Mouse (Mus musculus): ENCODE results near the gene Ctrc. TPM values are rescaled to one million over a fixed set of nuclear protein-coding genes. Genes with fewer than 3 reads are reported as not detected.

Gene Ctrc
- polyA plus RNA-seq, 1 experiment from 2014 or later: not detected

- ATAC-seq (ENCODE audit: insufficient number of reproducible peaks, insufficient read depth, low FRiP score, low TSS enrichment, low read depth): no peak
- Histone ChIP-seq H3K27me3 (no peaks in the 10 kb centered on the region), H3K4me2 (no peak overlapping the region), H3K4me1 (replicated peaks) (0 out of 2 replicates have a peak, but pooled peaks cover 4% of the 10 kb centered on the region), H3K4me3 (replicated peaks) (no peak overlapping the region), H3K9ac (replicated peaks) (no peak overlapping the region), H3K9me3 (no peaks in the 10 kb centered on the region), H3K27ac (no peak overlapping the region), H3K36me3 (peaks cover 19% of the 10 kb centered on the region; the same call in 1 of the 2 replicates)
- 87% methylated on average over 13 of the region's 13 CpGs for WGBS
Observed at GRCm38 (mm10) chr4:141818861-141819260, 27.3 kb downstream of the Ctrc start.

GRCm38 (mm10) chr4:141817706-141818105 lies 28.5 kb downstream of the Ctrc start:
- WGBS: 77% methylated on average over 10 of the region's 10 CpGs
- no peak for ATAC-seq (ENCODE audit: insufficient number of reproducible peaks, insufficient read depth, low FRiP score, low TSS enrichment, low read depth)
- no peak overlapping the region for H3K4me3 ChIP-seq (replicated peaks)
- H3K9ac ChIP-seq (replicated peaks): no peak overlapping the region
- peaks cover 30% of the 10 kb centered on the region for H3K36me3 ChIP-seq
- H3K27me3 ChIP-seq: no peaks in the 10 kb centered on the region
- no peak overlapping the region for H3K27ac ChIP-seq
- H3K4me2 ChIP-seq: no peak overlapping the region
- no peaks in the 10 kb centered on the region for H3K9me3 ChIP-seq
- 0 out of 2 replicates have a peak, but pooled peaks cover 4% of the 10 kb centered on the region for H3K4me1 ChIP-seq (replicated peaks)

GRCm38 (mm10) chr4:141816776-141817655 lies 29.1 kb downstream of the Ctrc start:
- 73% methylated on average over 14 of the region's 14 CpGs for WGBS

GRCm38 (mm10) chr4:141816267-141816666 lies 29.9 kb downstream of the Ctrc start:
- Histone ChIP-seq H3K27ac (no peak overlapping the region), H3K9ac (replicated peaks) (no peak overlapping the region), H3K4me2 (no peak overlapping the region), H3K9me3 (no peaks in the 10 kb centered on the region), H3K36me3 (peaks cover 45% of the 10 kb centered on the region), H3K4me3 (replicated peaks) (no peak overlapping the region), H3K27me3 (no peaks in the 10 kb centered on the region), H3K4me1 (replicated peaks) (0 out of 2 replicates have a peak, but pooled peaks cover 4% of the 10 kb centered on the region)
- WGBS: 88% methylated on average over 7 of the region's 7 CpGs
- ATAC-seq (ENCODE audit: insufficient number of reproducible peaks, insufficient read depth, low FRiP score, low TSS enrichment, low read depth): no peak

More at GRCm38 (mm10) chr4:141816776-141817655, 29.1 kb downstream of the Ctrc start:
- Histone ChIP-seq H3K4me3 (replicated peaks) (no peak overlapping the region), H3K36me3 (peaks cover 37% of the 10 kb centered on the region), H3K27ac (no peak overlapping the region), H3K27me3 (no peaks in the 10 kb centered on the region), H3K9me3 (no peaks in the 10 kb centered on the region), H3K9ac (replicated peaks) (no peak overlapping the region), H3K4me2 (no peak overlapping the region), H3K4me1 (replicated peaks) (0 out of 2 replicates have a peak, but pooled peaks cover 4% of the 10 kb centered on the region)
- no peak for ATAC-seq (ENCODE audit: insufficient number of reproducible peaks, insufficient read depth, low FRiP score, low TSS enrichment, low read depth)

- Histone ChIP-seq H3K36me3 (peaks cover 93% of the 10 kb centered on the region), H3K9ac (replicated peaks) (no peak overlapping the region), H3K9me3 (no peaks in the 10 kb centered on the region), H3K27ac (no peak overlapping the region), H3K4me1 (replicated peaks) (no peaks in the 10 kb centered on the region), H3K4me3 (replicated peaks) (no peak overlapping the region), H3K27me3 (no peaks in the 10 kb centered on the region), H3K4me2 (no peak overlapping the region)
- WGBS: 97% methylated on average over 7 of the region's 7 CpGs
- ATAC-seq (ENCODE audit: insufficient number of reproducible peaks, insufficient read depth, low FRiP score, low TSS enrichment, low read depth): no peak
Observed at GRCm38 (mm10) chr4:141811375-141811774, 34.8 kb downstream of the Ctrc start.

GRCm38 (mm10) chr4:141810975-141811374 lies 35.2 kb downstream of the Ctrc start:
- H3K9ac ChIP-seq (replicated peaks): no peak overlapping the region
- H3K27ac ChIP-seq: no peak overlapping the region
- H3K36me3 ChIP-seq: peaks cover 94% of the 10 kb centered on the region
- no peak overlapping the region for H3K4me2 ChIP-seq
- no peaks in the 10 kb centered on the region for H3K27me3 ChIP-seq
- no peaks in the 10 kb centered on the region for H3K9me3 ChIP-seq
- ATAC-seq (ENCODE audit: insufficient number of reproducible peaks, insufficient read depth, low FRiP score, low TSS enrichment, low read depth): no peak
- no peak overlapping the region for H3K4me3 ChIP-seq (replicated peaks)
- 93% methylated on average over 2 of the region's 2 CpGs for WGBS
- H3K4me1 ChIP-seq (replicated peaks): no peaks in the 10 kb centered on the region

GRCm38 (mm10) chr4:141809850-141810464 lies 36.2 kb downstream of the Ctrc start:
- H3K9ac ChIP-seq (replicated peaks): no peak overlapping the region
- ATAC-seq (ENCODE audit: insufficient number of reproducible peaks, insufficient read depth, low FRiP score, low TSS enrichment, low read depth): no peak
- no peaks in the 10 kb centered on the region for H3K9me3 ChIP-seq
- no peaks in the 10 kb centered on the region for H3K4me1 ChIP-seq (replicated peaks)
- H3K4me2 ChIP-seq: no peak overlapping the region
- H3K27ac ChIP-seq: no peak overlapping the region
- no peak overlapping the region for H3K4me3 ChIP-seq (replicated peaks)
- H3K36me3 ChIP-seq: peaks cover 96% of the 10 kb centered on the region
- 79% methylated on average over 8 of the region's 8 CpGs for WGBS
- H3K27me3 ChIP-seq: no peaks in the 10 kb centered on the region

GRCm38 (mm10) chr4:141805886-141806285 lies 40.3 kb downstream of the Ctrc start:
- no peak overlapping the region for H3K4me2 ChIP-seq
- H3K4me3 ChIP-seq (replicated peaks): no peak overlapping the region
- no peaks in the 10 kb centered on the region for H3K4me1 ChIP-seq (replicated peaks)
- H3K9ac ChIP-seq (replicated peaks): no peak overlapping the region
- H3K27me3 ChIP-seq: no peaks in the 10 kb centered on the region
- H3K9me3 ChIP-seq: no peaks in the 10 kb centered on the region
- no peak overlapping the region for H3K27ac ChIP-seq
- no peak for ATAC-seq (ENCODE audit: insufficient number of reproducible peaks, insufficient read depth, low FRiP score, low TSS enrichment, low read depth)
- WGBS: 91% methylated on average over 8 of the region's 8 CpGs
- peaks cover 81% of the 10 kb centered on the region for H3K36me3 ChIP-seq

- H3K4me3 ChIP-seq (replicated peaks): no peak overlapping the region
Observed at GRCm38 (mm10) chr4:141804105-141804504, 42.1 kb downstream of the Ctrc start.

GRCm38 (mm10) chr4:141797545-141797944 lies 48.6 kb downstream of the Ctrc start:
- H3K27me3 ChIP-seq: no peaks in the 10 kb centered on the region
- ATAC-seq (ENCODE audit: insufficient number of reproducible peaks, insufficient read depth, low FRiP score, low TSS enrichment, low read depth): no peak
- peaks cover 5% of the 10 kb centered on the region; the same call in 1 of the 2 replicates for H3K4me1 ChIP-seq (replicated peaks)
- H3K9ac ChIP-seq (replicated peaks): no peak overlapping the region
- WGBS: 91% methylated on average over 5 of the region's 5 CpGs
- no peaks in the 10 kb centered on the region for H3K9me3 ChIP-seq
- peaks cover 22% of the 10 kb centered on the region for H3K36me3 ChIP-seq
- no peak overlapping the region for H3K4me3 ChIP-seq (replicated peaks)
- H3K27ac ChIP-seq: no peak overlapping the region
- no peak overlapping the region for H3K4me2 ChIP-seq

More at GRCm38 (mm10) chr4:141804105-141804504, 42.1 kb downstream of the Ctrc start:
- Histone ChIP-seq H3K27ac (no peak overlapping the region), H3K4me2 (no peak overlapping the region), H3K36me3 (peaks cover 64% of the 10 kb centered on the region), H3K9ac (replicated peaks) (no peak overlapping the region), H3K27me3 (no peaks in the 10 kb centered on the region), H3K4me1 (replicated peaks) (no peaks in the 10 kb centered on the region), H3K9me3 (no peaks in the 10 kb centered on the region)
- WGBS: 90% methylated on average over 4 of the region's 4 CpGs
- ATAC-seq (ENCODE audit: insufficient number of reproducible peaks, insufficient read depth, low FRiP score, low TSS enrichment, low read depth): no peak

- H3K4me3 ChIP-seq (replicated peaks): no peak overlapping the region
- H3K9me3 ChIP-seq: no peaks in the 10 kb centered on the region
- H3K9ac ChIP-seq (replicated peaks): no peak overlapping the region
- WGBS: 76% methylated on average over 4 of the region's 4 CpGs
- no peak overlapping the region for H3K4me2 ChIP-seq
- no peak overlapping the region for H3K27ac ChIP-seq
- ATAC-seq (ENCODE audit: insufficient number of reproducible peaks, insufficient read depth, low FRiP score, low TSS enrichment, low read depth): no peak
- H3K36me3 ChIP-seq: peaks cover 22% of the 10 kb centered on the region
- H3K4me1 ChIP-seq (replicated peaks): peaks cover 5% of the 10 kb centered on the region; the same call in 1 of the 2 replicates
- H3K27me3 ChIP-seq: no peaks in the 10 kb centered on the region
Observed at GRCm38 (mm10) chr4:141796954-141797353, 49.2 kb downstream of the Ctrc start.

Data from limb, embryonic 12.5 days (tissue).